Mouse (Mus musculus) E14TG2a.4 (cell line): ENCODE measurements around the gene Sptbn4.

Experiments used
- CTCF ChIP-seq: conservative IDR thresholded peaks from 2 replicates; pipeline ENCODE4 v1.5.1; 2014; ENCODE audit warnings: low read length
- NANOG ChIP-seq: IDR thresholded peaks from 2 replicates; pipeline ENCODE4 v1.6.1; 2014; ENCODE audit warnings: borderline replicate concordance, low read length, mixed read lengths
- POU5F1 ChIP-seq: IDR thresholded peaks from 2 replicates; pipeline ENCODE4 v1.6.1; 2014; ENCODE audit warnings: low read length, borderline replicate concordance

- no peak for TF ChIP-seq CTCF
- TF ChIP-seq NANOG, result no peak
- no peak for TF ChIP-seq POU5F1
Measured at GRCm38 (mm10) chr7:27337175-27337853, 110.2 kb downstream of the Sptbn4 start, which contains the start of gene Ltbp4.
